16 mouse cellular contexts compared by ENCODE assay signal in the genomic region with DNA sequence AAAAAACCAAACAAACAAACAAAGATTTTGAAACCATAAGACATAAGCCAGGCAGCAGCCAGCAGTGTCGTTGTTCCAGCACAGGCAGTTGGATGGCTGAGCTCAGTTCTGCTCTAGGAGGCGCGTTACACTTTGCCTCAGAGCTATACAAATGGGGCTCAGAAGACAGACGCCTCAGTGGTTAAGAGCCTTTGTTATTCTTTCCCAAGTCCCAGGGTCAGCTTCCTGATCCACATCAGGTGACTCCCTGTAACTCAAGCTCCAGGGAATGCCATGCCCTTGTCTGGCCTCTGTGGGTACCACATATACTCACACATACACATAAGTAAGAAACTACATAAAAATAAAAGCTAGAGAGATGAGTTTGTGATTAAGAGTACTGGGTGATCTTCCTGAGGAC.
"Had no signal": no experiment of that assay in that cellular context is flagged by ENCODE, and none has a peak within 500 bp of the region (broad histone marks: within the 10 kb centered on the region; RNA-seq: fewer than 3 reads in every experiment).

No protein-coding gene starts in this region.

- H3K4me2 ChIP-seq: liver, embryonic 15.5 days; lung, embryonic 15.5 days; midbrain, embryonic 12.5 days; neural tube, embryonic 12.5 days had no signal

- H3K27ac ChIP-seq: liver, embryonic 15.5 days; lung, embryonic 15.5 days; macrophage; midbrain, embryonic 12.5 days; neural tube, embryonic 12.5 days had no signal

- H3K4me3 ChIP-seq: liver, embryonic 15.5 days; lung, embryonic 15.5 days; megakaryocyte, embryonic 14.5 days; midbrain, embryonic 12.5 days; neural tube, embryonic 12.5 days had no signal

- H3K9me3 ChIP-seq: lung, embryonic 15.5 days had no signal

- H3K9ac ChIP-seq: liver, embryonic 15.5 days; liver, postnatal 0 days; lung, embryonic 15.5 days; midbrain, embryonic 12.5 days; neural tube, embryonic 12.5 days had no signal

- DNase-seq: liver, postnatal 0 days; lung, adult 2 months; lung, postnatal 14 days; lung, postnatal 36 days; midbrain, embryonic 14.5 days; right cerebral cortex, postnatal 14 days; thymus, adult 18-20 months; thymus, postnatal 14 days; thymus, postnatal 36 days had no signal

- ATAC-seq: liver, postnatal 0 days; lung, postnatal 0 days had no signal

- H3K4me1 ChIP-seq: liver, embryonic 15.5 days; lung, embryonic 15.5 days; midbrain, embryonic 12.5 days; neural tube, embryonic 12.5 days had no signal

- H3K27me3 ChIP-seq: liver, embryonic 15.5 days; lung, embryonic 15.5 days; megakaryocyte, embryonic 14.5 days; midbrain, embryonic 12.5 days; neural tube, embryonic 12.5 days had no signal
